Mouse (Mus musculus): ENCODE results near the gene Eif4g3.

Eif4g3 gene

DNA sequence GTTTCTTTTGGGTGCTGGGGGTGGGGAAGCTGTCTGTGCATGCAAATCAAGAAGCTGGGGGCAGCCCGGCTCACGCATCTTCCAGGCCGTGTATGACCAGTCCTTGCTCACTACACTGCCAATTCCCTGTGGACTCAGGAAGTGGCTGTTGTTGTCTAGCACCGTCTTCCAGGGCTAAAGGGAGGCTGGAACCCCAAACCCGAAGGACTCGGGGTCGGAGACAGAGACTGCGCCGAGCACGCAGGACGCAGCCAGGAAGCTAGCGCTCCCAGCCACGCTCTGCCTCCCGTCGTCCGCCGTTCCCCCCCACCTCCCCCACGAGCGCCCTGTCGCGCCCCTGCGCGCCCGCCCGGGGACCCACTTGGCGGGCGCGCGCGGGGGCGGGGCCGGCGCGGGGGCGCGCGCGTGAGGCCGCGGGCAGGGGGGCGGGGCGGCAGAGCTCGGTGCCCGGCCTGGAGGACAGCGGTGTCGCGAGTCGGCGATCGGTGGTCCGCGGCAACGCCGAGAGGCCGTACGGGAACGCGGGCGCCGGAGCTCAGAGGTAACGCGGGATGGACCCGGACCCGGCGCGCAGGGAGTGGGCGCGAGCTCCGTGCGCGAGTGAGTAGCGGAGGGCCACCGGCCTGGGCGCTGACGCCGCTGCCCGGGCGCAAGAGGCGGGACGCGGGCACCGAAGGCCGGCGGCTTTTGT, 223.5 kb downstream of the Eif4g3 start, which contains the start of gene Hp1bp3:
Gene Hp1bp3, plus strand, starts transcription at position 97 of the 691 bp plus-strand sequence.
- peak; percentile 90 to 96 for DNase-seq (ENCODE audit: inconsistent age in 2 of 2, low spot score in 1 of 2)

GRCm38 (mm10) chr4:138216891-138217392, 224.1 kb downstream of the Eif4g3 start:
- DNase-seq (ENCODE audit: inconsistent age in 2 of 2, low spot score in 1 of 2) = peak; percentile 99

DNA sequence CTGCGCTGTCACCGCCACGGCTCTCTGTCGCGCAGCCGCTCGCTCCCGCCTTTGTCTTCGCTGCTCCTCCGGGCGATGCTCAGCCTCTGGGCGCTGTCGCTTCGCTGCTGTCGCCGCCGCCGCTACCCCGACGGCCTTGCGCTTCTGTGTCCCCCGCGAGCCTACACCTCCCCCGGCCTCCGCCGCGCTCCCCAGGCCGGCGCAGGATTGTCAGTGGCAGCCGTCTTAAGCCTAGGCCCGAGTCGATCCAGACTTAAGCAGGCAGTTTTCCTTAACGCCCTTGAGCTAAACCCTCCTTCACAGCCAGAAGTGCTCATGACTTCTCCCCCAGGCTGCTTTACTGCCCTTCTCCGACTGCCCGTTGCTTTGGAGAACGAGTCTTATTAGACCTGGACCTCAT, 224.6 kb downstream of the Eif4g3 start:
- peak in 1 of 2 experiments; percentile 81 for DNase-seq (ENCODE audit: inconsistent age in 2 of 2, low spot score in 1 of 2)

GRCm38 (mm10) chr4:138217951-138218685, 225.3 kb downstream of the Eif4g3 start:
- peak in 1 of 2 experiments; percentile 65 for DNase-seq (ENCODE audit: inconsistent age in 2 of 2, low spot score in 1 of 2)

- peak in 1 of 2 experiments; percentile 33 for DNase-seq (ENCODE audit: inconsistent age in 2 of 2, low spot score in 1 of 2)
Observed at GRCm38 (mm10) chr4:138219331-138219730, 226.5 kb downstream of the Eif4g3 start.

- peak; percentile 61 to 85 for DNase-seq (ENCODE audit: inconsistent age in 2 of 2, low spot score in 1 of 2)
Observed at GRCm38 (mm10) chr4:138220761-138221160, 227.9 kb downstream of the Eif4g3 start.

GRCm38 (mm10) chr4:138221406-138221805, 228.6 kb downstream of the Eif4g3 start:
- DNase-seq (ENCODE audit: inconsistent age in 2 of 2, low spot score in 1 of 2) = peak in 1 of 2 experiments; percentile 75

GRCm38 (mm10) chr4:138222396-138222795, 229.6 kb downstream of the Eif4g3 start:
- peak in 1 of 2 experiments; percentile 40 for DNase-seq (ENCODE audit: inconsistent age in 2 of 2, low spot score in 1 of 2)

DNA sequence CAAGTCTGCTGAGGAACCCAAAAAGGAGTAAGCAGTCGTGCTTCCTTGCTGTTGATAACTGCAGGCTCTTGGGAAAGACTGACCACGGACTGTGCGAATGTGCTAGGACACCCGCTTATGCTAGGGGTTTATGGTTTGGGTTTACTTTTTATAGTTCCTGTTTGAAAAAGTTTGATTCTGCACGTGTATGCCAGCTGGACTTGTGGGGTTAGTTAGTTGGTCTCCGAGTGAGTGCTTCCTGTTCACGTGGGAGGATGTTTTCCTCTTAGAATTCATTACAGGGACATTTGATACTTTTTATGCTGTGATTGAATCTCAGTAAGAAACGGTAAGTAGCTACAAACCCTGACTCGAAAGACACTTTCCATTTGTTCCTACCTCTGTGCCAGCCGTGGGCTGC, 230.8 kb downstream of the Eif4g3 start:
- no peak for DNase-seq (ENCODE audit: inconsistent age in 2 of 2, low spot score in 1 of 2)

DNA sequence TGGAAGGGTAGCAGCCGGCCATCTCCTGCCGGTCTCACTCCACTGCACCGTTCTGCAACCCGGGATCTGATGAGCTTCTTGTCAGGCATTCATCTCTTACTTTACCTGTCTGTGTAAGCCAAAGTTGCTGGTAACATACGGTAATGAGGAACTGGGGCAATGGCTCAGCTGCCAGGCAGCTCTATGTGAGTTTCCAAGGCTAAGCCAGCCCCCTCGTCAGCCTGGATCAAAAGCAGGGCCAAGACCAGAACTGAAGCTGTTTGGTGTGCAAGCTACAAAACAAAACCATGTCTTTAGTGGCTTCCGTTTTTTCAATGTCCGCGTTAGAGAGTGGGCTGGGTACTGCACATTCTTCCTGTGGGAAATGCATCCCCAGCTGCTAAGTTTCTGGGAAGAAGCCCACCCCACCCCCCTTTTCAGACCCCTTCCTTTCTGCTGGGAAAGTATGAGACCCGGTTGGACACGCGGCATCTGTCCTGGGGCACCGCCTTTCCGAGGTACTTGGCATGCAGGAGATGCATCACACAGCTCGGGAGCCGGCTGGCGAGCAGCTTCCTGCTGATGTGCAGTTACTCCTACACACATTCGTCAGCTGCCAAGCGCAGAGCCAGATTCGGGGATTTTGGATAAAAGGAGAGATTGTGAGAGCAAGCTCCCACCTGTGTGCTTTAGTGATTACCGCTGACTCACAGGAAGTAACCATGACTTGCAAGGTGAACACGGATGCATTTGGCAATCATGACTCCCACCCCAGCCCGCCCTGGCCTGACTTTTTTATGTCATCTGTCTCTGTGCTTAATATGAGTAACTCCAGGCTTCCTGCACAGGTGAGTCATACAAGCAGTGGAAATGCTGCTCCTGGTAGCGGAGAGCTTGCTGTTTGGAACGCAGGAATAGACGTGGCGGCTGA, 254.2 kb downstream of the Eif4g3 start:
- no peak for DNase-seq (ENCODE audit: inconsistent age in 2 of 2, low spot score in 1 of 2)

GRCm38 (mm10) chr4:138250088-138250960, 257.5 kb downstream of the Eif4g3 start, which contains the start of the genes Sh2d5 and Kif17:
TSS of gene Sh2d5 (plus strand) at chr4:138250403.
TSS of gene Kif17 (plus strand) at chr4:138250435.
- DNase-seq (ENCODE audit: inconsistent age in 2 of 2, low spot score in 1 of 2) = peak; percentile 88 to 89

- DNase-seq (ENCODE audit: inconsistent age in 2 of 2, low spot score in 1 of 2) = peak; percentile 27 to 51
Observed at GRCm38 (mm10) chr4:138251819-138252218, 259.0 kb downstream of the Eif4g3 start.

GRCm38 (mm10) chr4:138252231-138252630, 259.4 kb downstream of the Eif4g3 start:
- DNase-seq (ENCODE audit: inconsistent age in 2 of 2, low spot score in 1 of 2) = no peak

- DNase-seq (ENCODE audit: inconsistent age in 2 of 2, low spot score in 1 of 2) = no peak
Observed at GRCm38 (mm10) chr4:138257116-138257687, 264.4 kb downstream of the Eif4g3 start.
